Mouse (Mus musculus) left cerebral cortex, adult 18-20 months (tissue): ENCODE measurements around the gene Tufm. TPM values are rescaled to one million over a fixed set of nuclear protein-coding genes. Genes with fewer than 3 reads are reported as not detected.

ENCODE experiments used
- total RNA-seq, 2 experiments: library from RNA; stranded (reverse); gene quantifications; 2 replicates each; pipeline ENCODE4 v1.2.3; 2021

Tufm gene
- total RNA-seq, 2 experiments from 2014 or later: 90.5 to 94.1 TPM

Other genes with a start within 250 kb of the Tufm start
- 10 to 100 TPM; 77.0 to 77.5 TPM for gene Sbk1, start 214.7 kb upstream of the Tufm start, total RNA-seq
- 1 to 10 TPM; 1.5 to 1.7 TPM for gene Lat, start 117.8 kb upstream of the Tufm start, total RNA-seq
- 10 to 100 TPM; 84.7 to 85.3 TPM for gene Spns1, start 109.9 kb upstream of the Tufm start, total RNA-seq
- 1 to 10 TPM; 4.5 to 5.8 TPM for gene Nfatc2ip, start 90.6 kb upstream of the Tufm start, total RNA-seq
- gene Cd19, start 72.5 kb upstream of the Tufm start, total RNA-seq: not detected
- gene Rabep2, start 58.6 kb upstream of the Tufm start, total RNA-seq: 10 to 100 TPM; 14.0 to 14.6 TPM
- gene Atp2a1, start 24.3 kb upstream of the Tufm start, total RNA-seq: under 1 TPM; 0.12 to 0.49 TPM
- gene Sh2b1, start 11.9 kb upstream of the Tufm start, total RNA-seq: 10 to 100 TPM; 73.1 to 76.3 TPM
- 100 to 1,000 TPM; 110 to 115 TPM for gene Atxn2l, start 16.1 kb downstream of the Tufm start, total RNA-seq
- 100 to 1,000 TPM; 182 to 184 TPM for gene Eif3c, start 79.0 kb downstream of the Tufm start, total RNA-seq
- gene Apobr, start 97.6 kb downstream of the Tufm start, total RNA-seq: 1 to 10 TPM in 1 of 2 experiments, under 1 TPM in 1; 0.58 to 1.1 TPM
- 10 to 100 TPM; 26.2 to 26.7 TPM for gene Cln3, start 98.5 kb downstream of the Tufm start, total RNA-seq
- gene Il27, start 107.6 kb downstream of the Tufm start, total RNA-seq: not detected
- gene Nupr1, start 143.5 kb downstream of the Tufm start, total RNA-seq: 10 to 100 TPM; 20.3 to 22.6 TPM
- gene Sgf29, start 161.9 kb downstream of the Tufm start, total RNA-seq: 10 to 100 TPM; 30.5 to 32.9 TPM
- 10 to 100 TPM in 1 of 2 experiments, 1 to 10 TPM in 1; 8.1 to 12.9 TPM for gene Sult1a1, start 189.1 kb downstream of the Tufm start, total RNA-seq
- 10 to 100 TPM; 90.5 to 94.8 TPM for gene Bola2, start 208.0 kb downstream of the Tufm start, total RNA-seq
- gene Slx1b, start 208.4 kb downstream of the Tufm start, total RNA-seq: 10 to 100 TPM; 14.5 to 15.1 TPM
- 100 to 1,000 TPM; 161 to 166 TPM for gene Coro1a, start 220.4 kb downstream of the Tufm start, total RNA-seq